Mouse (Mus musculus): ENCODE results near the gene Nadk. TPM values are rescaled to one million over a fixed set of nuclear protein-coding genes. Genes with fewer than 3 reads are reported as not detected.
"Not testable (repeated sequence)": the region's sequence is repeated elsewhere in the genome, so short reads cannot be mapped to it uniquely, and the experiment has no call there.

Nadk gene
- total RNA-seq, 1 experiment from 2014 or later = 506 TPM

GRCm38 (mm10) chr4:155568170-155568569, 6.0 kb downstream of the Nadk start:
- ATAC-seq (replicated peaks; ENCODE audit: insufficient number of reproducible peaks, low FRiP score, low TSS enrichment, poor library complexity, severe bottlenecking) = peak; percentile 24

- ATAC-seq (replicated peaks; ENCODE audit: insufficient number of reproducible peaks, low FRiP score, low TSS enrichment, poor library complexity, severe bottlenecking) = no peak
Observed at GRCm38 (mm10) chr4:155568632-155569370, 6.6 kb downstream of the Nadk start.

- ATAC-seq (replicated peaks; ENCODE audit: insufficient number of reproducible peaks, low FRiP score, low TSS enrichment, poor library complexity, severe bottlenecking) = no peak
Observed at GRCm38 (mm10) chr4:155569818-155570217, 7.6 kb downstream of the Nadk start.

GRCm38 (mm10) chr4:155570315-155570714, 8.1 kb downstream of the Nadk start:
- ATAC-seq (replicated peaks; ENCODE audit: insufficient number of reproducible peaks, low FRiP score, low TSS enrichment, poor library complexity, severe bottlenecking) = not testable (repeated sequence)

- ATAC-seq (replicated peaks; ENCODE audit: insufficient number of reproducible peaks, low FRiP score, low TSS enrichment, poor library complexity, severe bottlenecking) = peak; percentile 55
Observed at GRCm38 (mm10) chr4:155571442-155571841, 9.3 kb downstream of the Nadk start.

- no peak for ATAC-seq (replicated peaks; ENCODE audit: insufficient number of reproducible peaks, low FRiP score, low TSS enrichment, poor library complexity, severe bottlenecking)
Observed at GRCm38 (mm10) chr4:155573155-155573554, 11.0 kb downstream of the Nadk start.

- no peak for ATAC-seq (replicated peaks; ENCODE audit: insufficient number of reproducible peaks, low FRiP score, low TSS enrichment, poor library complexity, severe bottlenecking)
Observed at GRCm38 (mm10) chr4:155573876-155574275, 11.7 kb downstream of the Nadk start.

- no peak for ATAC-seq (replicated peaks; ENCODE audit: insufficient number of reproducible peaks, low FRiP score, low TSS enrichment, poor library complexity, severe bottlenecking)
Observed at GRCm38 (mm10) chr4:155574931-155575330, 12.8 kb downstream of the Nadk start.

GRCm38 (mm10) chr4:155575521-155575920, 13.3 kb downstream of the Nadk start:
- ATAC-seq (replicated peaks; ENCODE audit: insufficient number of reproducible peaks, low FRiP score, low TSS enrichment, poor library complexity, severe bottlenecking) = no peak

- no peak for ATAC-seq (replicated peaks; ENCODE audit: insufficient number of reproducible peaks, low FRiP score, low TSS enrichment, poor library complexity, severe bottlenecking)
Observed at GRCm38 (mm10) chr4:155577132-155577531, 15.0 kb downstream of the Nadk start.

GRCm38 (mm10) chr4:155577741-155578140, 15.6 kb downstream of the Nadk start:
- ATAC-seq (replicated peaks; ENCODE audit: insufficient number of reproducible peaks, low FRiP score, low TSS enrichment, poor library complexity, severe bottlenecking) = no peak

- no peak for ATAC-seq (replicated peaks; ENCODE audit: insufficient number of reproducible peaks, low FRiP score, low TSS enrichment, poor library complexity, severe bottlenecking)
Observed at GRCm38 (mm10) chr4:155578336-155579125, 16.4 kb downstream of the Nadk start.

- no peak for ATAC-seq (replicated peaks; ENCODE audit: insufficient number of reproducible peaks, low FRiP score, low TSS enrichment, poor library complexity, severe bottlenecking)
Observed at GRCm38 (mm10) chr4:155580420-155580819, 18.2 kb downstream of the Nadk start.

GRCm38 (mm10) chr4:155582279-155582905, 20.2 kb downstream of the Nadk start:
- ATAC-seq (replicated peaks; ENCODE audit: insufficient number of reproducible peaks, low FRiP score, low TSS enrichment, poor library complexity, severe bottlenecking) = 0 out of 2 replicates have a peak, but pooled peaks have one; percentile 32

GRCm38 (mm10) chr4:155589356-155589755, 27.2 kb downstream of the Nadk start:
- ATAC-seq (replicated peaks; ENCODE audit: insufficient number of reproducible peaks, low FRiP score, low TSS enrichment, poor library complexity, severe bottlenecking) = no peak

- no peak for ATAC-seq (replicated peaks; ENCODE audit: insufficient number of reproducible peaks, low FRiP score, low TSS enrichment, poor library complexity, severe bottlenecking)
Observed at GRCm38 (mm10) chr4:155591012-155591719, 29.0 kb downstream of the Nadk start.

GRCm38 (mm10) chr4:155593780-155594179, 31.6 kb downstream of the Nadk start:
- ATAC-seq (replicated peaks; ENCODE audit: insufficient number of reproducible peaks, low FRiP score, low TSS enrichment, poor library complexity, severe bottlenecking) = no peak

- ATAC-seq (replicated peaks; ENCODE audit: insufficient number of reproducible peaks, low FRiP score, low TSS enrichment, poor library complexity, severe bottlenecking) = no peak
Observed at GRCm38 (mm10) chr4:155595777-155596176, 33.6 kb downstream of the Nadk start.

- no peak for ATAC-seq (replicated peaks; ENCODE audit: insufficient number of reproducible peaks, low FRiP score, low TSS enrichment, poor library complexity, severe bottlenecking)
Observed at GRCm38 (mm10) chr4:155596606-155597005, 34.4 kb downstream of the Nadk start.

Data from monocyte, adult 5-6 weeks (primary cell).